Mouse (Mus musculus) olfactory bulb, adult 2 months (tissue): Measurements from ENCODE around the gene Lipc.

Experiments
- CTCF ChIP-seq: fragments of 200-500 bp; IDR thresholded peaks from 2 replicates; pipeline ENCODE4 v1.5.1; 2012; ENCODE audit warnings: low read depth, mild to moderate bottlenecking, low read length, moderate library complexity; ENCODE audit not compliant: insufficient read depth
- POLR2A ChIP-seq: fragments of 200-500 bp; IDR thresholded peaks from 2 replicates; pipeline ENCODE4 v1.6.1; 2012; ENCODE audit warnings: mild to moderate bottlenecking, low read depth, low read length, moderate library complexity; ENCODE audit not compliant: insufficient read depth

GRCm38 (mm10) chr9:70938134-70938533, 13.9 kb downstream of the Lipc start:
- TF ChIP-seq POLR2A (no peak), CTCF (no peak)
